In the genomic region with DNA sequence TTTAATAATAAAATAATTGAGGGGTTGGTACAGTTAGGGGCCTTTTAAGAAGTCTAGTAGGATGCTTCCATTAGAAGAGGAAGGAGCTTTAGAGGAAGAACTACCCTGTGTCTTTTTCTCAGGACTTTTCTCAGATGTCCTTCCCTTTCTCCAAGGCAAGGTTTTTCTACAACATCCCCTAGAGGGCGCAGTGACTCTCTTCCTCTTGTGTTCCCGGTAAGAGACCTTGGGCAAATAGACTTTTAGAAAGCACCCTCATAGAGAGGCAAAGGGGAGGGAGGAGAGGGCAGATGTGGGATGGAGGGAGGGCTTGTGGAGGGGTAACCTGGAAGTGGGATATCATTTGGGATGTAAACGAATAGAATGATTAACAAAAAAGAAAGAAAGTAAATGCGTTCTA, we compare ENCODE assay signal across 8 mouse cellular contexts.
DNase-seq lines count a peak whose midpoint lies in the region; ATAC-seq and TF ChIP-seq lines count a peak whose summit lies in the region.

No protein-coding gene starts in this region.

- no peak overlapping the region for H3K4me2 ChIP-seq in forebrain, postnatal 0 days (ENCODE audit: low read depth)
- H3K4me2 ChIP-seq in forebrain, embryonic 13.5 days = no peak overlapping the region
- no peak overlapping the region for H3K4me2 ChIP-seq in midbrain, postnatal 0 days (ENCODE audit: low read depth, low read length, poor library complexity, severe bottlenecking)

- no peak overlapping the region for H3K4me3 ChIP-seq in forebrain, postnatal 0 days (ENCODE audit: low read depth, low read length)
- H3K4me3 ChIP-seq in forebrain, embryonic 13.5 days = no peak overlapping the region
- H3K4me3 ChIP-seq in midbrain, postnatal 0 days (ENCODE audit: low read depth, low read length) = no peak overlapping the region

- 28% methylated on average over 4 of the region's 4 CpGs for WGBS in forebrain, postnatal 0 days
- 36% methylated on average over 4 of the region's 4 CpGs for WGBS in forebrain, embryonic 13.5 days
- WGBS in midbrain, postnatal 0 days = 36% methylated on average over 4 of the region's 4 CpGs

- peak; percentile 44 for DNase-seq in forebrain, postnatal 0 days
- peak; percentile 25 for DNase-seq in 3134 (ENCODE audit: extremely low read depth, insufficient read length, low spot score)
- peak; percentile 5 to 20 for DNase-seq in adrenal gland, postnatal 4 days (ENCODE audit: low spot score in 2 of 2)
- peak; percentile 20 to 32 for DNase-seq in frontal cortex, postnatal 25 days (ENCODE audit: low spot score in 2 of 2)
- DNase-seq in layer of hippocampus, postnatal 10 days (ENCODE audit: low spot score in 2 of 2) = peak; percentile 46 to 67
- peak; percentile 53 for DNase-seq in midbrain, postnatal 0 days (ENCODE audit: low spot score)
- no peak for DNase-seq in spleen, postnatal 4 days (ENCODE audit: low spot score in 2 of 2)

- H3K27ac ChIP-seq in forebrain, postnatal 0 days (ENCODE audit: low read depth, low read length) = no peak overlapping the region
- H3K27ac ChIP-seq in forebrain, embryonic 13.5 days = no peak overlapping the region
- H3K27ac ChIP-seq in midbrain, postnatal 0 days (ENCODE audit: low read depth, low read length) = no peak overlapping the region

- peak; percentile 58 for TF ChIP-seq CTCF in forebrain, postnatal 0 days (IDR thresholded peaks at IDR 0.05; ENCODE audit: low read depth)
- peak; percentile 67 for TF ChIP-seq CTCF in midbrain, postnatal 0 days (IDR thresholded peaks at IDR 0.05)

- ATAC-seq in forebrain, postnatal 0 days = no peak
- ATAC-seq in forebrain, embryonic 13.5 days = no peak
- no peak for ATAC-seq in midbrain, postnatal 0 days (ENCODE audit: low FRiP score)

- H3K9me3 ChIP-seq in forebrain, postnatal 0 days (ENCODE audit: low read length) = no peaks in the 10 kb centered on the region
- H3K9me3 ChIP-seq in forebrain, embryonic 13.5 days (replicated peaks) = no peaks in the 10 kb centered on the region
- H3K9me3 ChIP-seq in midbrain, postnatal 0 days (ENCODE audit: low read length) = no peaks in the 10 kb centered on the region

- no peaks in the 10 kb centered on the region for H3K36me3 ChIP-seq in forebrain, postnatal 0 days (ENCODE audit: insufficient read depth)
- H3K36me3 ChIP-seq in forebrain, embryonic 13.5 days (ENCODE audit: poor library complexity, severe bottlenecking) = no peaks in the 10 kb centered on the region
- no peaks in the 10 kb centered on the region for H3K36me3 ChIP-seq in midbrain, postnatal 0 days (ENCODE audit: insufficient read depth, low read length)

- H3K9ac ChIP-seq in forebrain, postnatal 0 days = no peak overlapping the region
- H3K9ac ChIP-seq in forebrain, embryonic 13.5 days = no peak overlapping the region
- no peak overlapping the region for H3K9ac ChIP-seq in midbrain, postnatal 0 days (replicated peaks; ENCODE audit: low read length, poor library complexity, severe bottlenecking)

- H3K4me1 ChIP-seq in forebrain, postnatal 0 days (ENCODE audit: insufficient read depth) = no peaks in the 10 kb centered on the region
- peaks cover 2% of the 10 kb centered on the region; the same call in 1 of the 2 replicates for H3K4me1 ChIP-seq in forebrain, embryonic 13.5 days
- no peaks in the 10 kb centered on the region for H3K4me1 ChIP-seq in midbrain, postnatal 0 days (ENCODE audit: insufficient read depth, low read length)

- H3K27me3 ChIP-seq in forebrain, postnatal 0 days (ENCODE audit: insufficient read depth, low read length) = no peaks in the 10 kb centered on the region
- no peaks in the 10 kb centered on the region for H3K27me3 ChIP-seq in forebrain, embryonic 13.5 days
- no peaks in the 10 kb centered on the region for H3K27me3 ChIP-seq in midbrain, postnatal 0 days (ENCODE audit: insufficient read depth, low read length)

Comparison
In these comparisons a context has a peak if more than half of its experiments do, and no peak if none do; other contexts are left out.
1. DNase-seq: peak in forebrain, postnatal 0 days (single experiment), 3134 (single experiment), adrenal gland, postnatal 4 days (2 of 2), frontal cortex, postnatal 25 days (2 of 2), layer of hippocampus, postnatal 10 days (2 of 2) and midbrain, postnatal 0 days (single experiment); none in spleen, postnatal 4 days (0 of 2).